ENCODE assay signal across 8 mouse cellular contexts in genomic region chr2:119800876-119801846, GRCm38 (mm10). TPM values are rescaled to one million over a fixed set of nuclear protein-coding genes. Genes with fewer than 3 reads are reported as not detected.
DNase-seq lines count a peak whose midpoint lies in the region; ATAC-seq lines count a peak whose summit lies in the region.

No protein-coding gene starts in this region.

- peak overlapping the region; percentile 87 for H3K4me2 ChIP-seq in kidney, embryonic 14.5 days (replicated peaks; ENCODE audit: low read depth, low read length)
- peak overlapping the region; percentile 99 for H3K4me2 ChIP-seq in forebrain, embryonic 16.5 days (ENCODE audit: low read length)
- H3K4me2 ChIP-seq in midbrain, embryonic 11.5 days: peak overlapping the region; percentile 98

- H3K4me1 ChIP-seq in kidney, embryonic 14.5 days (ENCODE audit: control insufficient read depth, insufficient read depth, low read length): peaks cover 25% of the 10 kb centered on the region; the same call in 1 of the 2 replicates
- H3K4me1 ChIP-seq in forebrain, embryonic 16.5 days (replicated peaks; ENCODE audit: control insufficient read depth, insufficient read depth, low read length): peaks cover 43% of the 10 kb centered on the region
- peaks cover 47% of the 10 kb centered on the region for H3K4me1 ChIP-seq in midbrain, embryonic 11.5 days (ENCODE audit: control insufficient read depth, insufficient read depth, low read length)

- 58% methylated on average over 15 of the region's 15 CpGs for WGBS in kidney, embryonic 14.5 days
- 41% methylated on average over 15 of the region's 15 CpGs for WGBS in forebrain, embryonic 16.5 days
- 50% methylated on average over 15 of the region's 15 CpGs for whole genome bisulfite sequencing in midbrain, embryonic 11.5 days

- peak overlapping the region; percentile 80; the same call in 1 of the 2 replicates for H3K4me3 ChIP-seq in kidney, embryonic 14.5 days (ENCODE audit: low read length)
- H3K4me3 ChIP-seq in forebrain, embryonic 16.5 days (replicated peaks; ENCODE audit: low read length): no peak overlapping the region; the same call in 1 of the 2 replicates
- peak overlapping the region; percentile 88 for H3K4me3 ChIP-seq in midbrain, embryonic 11.5 days (ENCODE audit: low read depth, low read length)

- no peaks in the 10 kb centered on the region; the same call in 1 of the 2 replicates for H3K36me3 ChIP-seq in kidney, embryonic 14.5 days (ENCODE audit: control insufficient read depth, insufficient read depth, low read length)
- H3K36me3 ChIP-seq in forebrain, embryonic 16.5 days (ENCODE audit: control insufficient read depth, insufficient read depth): no peaks in the 10 kb centered on the region
- H3K36me3 ChIP-seq in midbrain, embryonic 11.5 days (ENCODE audit: control insufficient read depth, insufficient read depth, low read length): no peaks in the 10 kb centered on the region; the same call in 1 of the 2 replicates

- no peak overlapping the region for H3K27ac ChIP-seq in kidney, embryonic 14.5 days (ENCODE audit: low read depth, low read length)
- no peak overlapping the region for H3K27ac ChIP-seq in forebrain, embryonic 16.5 days (ENCODE audit: low read length)
- H3K27ac ChIP-seq in midbrain, embryonic 11.5 days (ENCODE audit: low read depth, low read length): no peak overlapping the region

- H3K27me3 ChIP-seq in kidney, embryonic 14.5 days (ENCODE audit: control insufficient read depth, insufficient read depth, low read length): peaks cover 12% of the 10 kb centered on the region
- no peaks in the 10 kb centered on the region; the same call in 1 of the 2 replicates for H3K27me3 ChIP-seq in forebrain, embryonic 16.5 days (replicated peaks; ENCODE audit: control insufficient read depth, insufficient read depth, low read length)
- H3K27me3 ChIP-seq in midbrain, embryonic 11.5 days (ENCODE audit: control insufficient read depth, insufficient read depth, low read length): peaks cover 6% of the 10 kb centered on the region; the same call in 1 of the 2 replicates

- H3K9ac ChIP-seq in kidney, embryonic 14.5 days (ENCODE audit: low read depth, low read length): peak overlapping the region; percentile 89; the same call in 1 of the 2 replicates
- no peak overlapping the region for H3K9ac ChIP-seq in forebrain, embryonic 16.5 days (replicated peaks; ENCODE audit: low read depth, low read length)
- peak overlapping the region; percentile 97 for H3K9ac ChIP-seq in midbrain, embryonic 11.5 days (ENCODE audit: low read length)

- ATAC-seq in kidney, embryonic 14.5 days (ENCODE audit: low FRiP score, low TSS enrichment): no peak
- no peak for ATAC-seq in forebrain, embryonic 16.5 days
- no peak for ATAC-seq in midbrain, embryonic 11.5 days (ENCODE audit: low FRiP score)

- H3K9me3 ChIP-seq in kidney, embryonic 14.5 days (ENCODE audit: control insufficient read depth, low read length): no peaks in the 10 kb centered on the region
- H3K9me3 ChIP-seq in forebrain, embryonic 16.5 days (ENCODE audit: control insufficient read depth, low read length): no peaks in the 10 kb centered on the region
- no peaks in the 10 kb centered on the region for H3K9me3 ChIP-seq in midbrain, embryonic 11.5 days (ENCODE audit: control insufficient read depth, low read length)

- DNase-seq in kidney, postnatal 4 days: no peak
- DNase-seq in cerebellum, adult 11-12 months: peak; percentile 91
- peak; percentile 78 for DNase-seq in midbrain, embryonic 11.5 days (ENCODE audit: low spot score, missing footprints)
- DNase-seq in spleen, postnatal 36 days (ENCODE audit: low spot score in 2 of 2): no peak
- DNase-seq in embryo, embryonic 10.5 days (ENCODE audit: low spot score): no peak
- DNase-seq in kidney, adult 8-10 months: no peak

RNA-seq across cellular contexts. Expression of gene Tyro3, which starts 3.6 kb away (rescaled TPM):
- polyA plus RNA-seq in kidney, embryonic 14.5 days (2014; fragmentation: Nextera tagmentation; extraction: Ambion mirVana): 10.2 and 13.8 TPM in 2 replicates
- polyA plus RNA-seq in forebrain, embryonic 16.5 days (2015; fragmentation: Nextera tagmentation; extraction: Ambion mirVana): 17.3 and 17.6 TPM in 2 replicates
- 19.1 and 22.6 TPM in 2 replicates for polyA plus RNA-seq in midbrain, embryonic 11.5 days (2014; fragmentation: Nextera tagmentation; extraction: Ambion mirVana)

RNA-seq across cellular contexts. Expression of gene Rpap1, which starts 13.8 kb away (rescaled TPM):
- polyA plus RNA-seq in kidney, embryonic 14.5 days (2014; fragmentation: Nextera tagmentation; extraction: Ambion mirVana): 19.4 and 30.6 TPM in 2 replicates
- 19.9 and 20.5 TPM in 2 replicates for polyA plus RNA-seq in forebrain, embryonic 16.5 days (2015; fragmentation: Nextera tagmentation; extraction: Ambion mirVana)
- polyA plus RNA-seq in midbrain, embryonic 11.5 days (2014; fragmentation: Nextera tagmentation; extraction: Ambion mirVana): 18.2 and 22.8 TPM in 2 replicates

RNA-seq across cellular contexts. Expression of gene Ltk, which starts 40.9 kb away (rescaled TPM):
- polyA plus RNA-seq in kidney, embryonic 14.5 days (2014; fragmentation: Nextera tagmentation; extraction: Ambion mirVana): 0.50 and 0.72 TPM in 2 replicates
- polyA plus RNA-seq in forebrain, embryonic 16.5 days (2015; fragmentation: Nextera tagmentation; extraction: Ambion mirVana): 0.28 and 0.43 TPM in 2 replicates
- 0.05 TPM in 1 of 2 replicates, not detected in the other for polyA plus RNA-seq in midbrain, embryonic 11.5 days (2014; fragmentation: Nextera tagmentation; extraction: Ambion mirVana)

RNA-seq across cellular contexts. Expression of gene Itpka, which starts 59.0 kb away (rescaled TPM):
- 0.87 and 1.7 TPM in 2 replicates for polyA plus RNA-seq in kidney, embryonic 14.5 days (2014; fragmentation: Nextera tagmentation; extraction: Ambion mirVana)
- 1.1 and 1.4 TPM in 2 replicates for polyA plus RNA-seq in forebrain, embryonic 16.5 days (2015; fragmentation: Nextera tagmentation; extraction: Ambion mirVana)
- 1.2 and 1.4 TPM in 2 replicates for polyA plus RNA-seq in midbrain, embryonic 11.5 days (2014; fragmentation: Nextera tagmentation; extraction: Ambion mirVana)

Comparison
In these comparisons a context has a peak if more than half of its experiments do, and no peak if none do; other contexts are left out.
1. DNase-seq: peak in cerebellum, adult 11-12 months (single experiment) and midbrain, embryonic 11.5 days (single experiment); none in kidney, postnatal 4 days (0 of 2), spleen, postnatal 36 days (0 of 2), embryo, embryonic 10.5 days (single experiment) and kidney, adult 8-10 months (0 of 2).
2. Peak in every context shown above with its lines, with median percentiles within 50 percentile points of each other: H3K4me2 ChIP-seq.